Mouse (Mus musculus) spleen, postnatal 36 days (tissue): Measurements from ENCODE around the gene Spata17.
"Not testable (repeated sequence)": the region's sequence is repeated elsewhere in the genome, so short reads cannot be mapped to it uniquely, and the experiment has no call there.

ENCODE experiments used
- DNase-seq, 2 experiments: peaks; one replicate each; pipeline ENCODE4 v3.0.0; 2022; ENCODE audit warnings: low spot score in 2 of 2, mixed read lengths in 1 of 2

Gene Spata17

DNA sequence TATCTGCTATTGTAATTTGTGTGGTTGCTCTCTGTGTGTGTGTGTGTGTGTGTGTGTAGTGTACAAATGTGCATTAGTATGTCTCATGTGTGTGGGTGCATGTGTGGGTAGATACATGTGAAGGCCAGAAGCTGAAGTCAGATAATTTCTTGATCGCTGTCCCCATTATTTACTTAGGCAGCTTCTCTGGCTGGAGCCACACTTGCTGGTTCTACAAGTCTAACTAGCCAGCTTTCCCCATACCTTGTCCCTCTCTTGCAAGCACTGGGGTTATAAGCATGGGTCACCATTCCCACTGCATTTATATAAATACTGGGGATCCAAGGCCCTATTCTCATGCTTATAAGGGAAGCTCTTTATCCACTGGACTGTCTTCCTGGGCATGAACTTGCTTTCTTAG is 39.3 kb downstream of the Spata17 start:
- DNase-seq, result no peak

DNA sequence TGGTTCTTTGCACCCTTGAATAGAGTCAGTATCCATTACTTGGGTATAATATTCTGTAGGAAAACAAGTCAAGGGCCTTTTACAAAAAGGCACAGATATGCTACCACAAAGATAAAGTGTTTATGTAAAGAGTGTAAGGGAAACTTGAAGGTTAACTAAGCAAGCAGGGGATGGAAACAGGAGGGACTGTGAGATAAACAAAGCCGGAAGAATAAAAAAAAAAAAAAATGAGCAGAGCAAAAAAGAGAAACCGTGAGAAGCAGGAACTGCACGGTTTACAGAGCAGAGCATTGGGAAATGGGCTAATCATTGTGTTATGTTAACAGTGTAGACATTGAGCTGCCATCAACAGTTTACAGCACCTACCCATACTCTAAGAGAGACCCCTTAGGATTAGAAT is 44.9 kb downstream of the Spata17 start:
- no peak for DNase-seq

DNA sequence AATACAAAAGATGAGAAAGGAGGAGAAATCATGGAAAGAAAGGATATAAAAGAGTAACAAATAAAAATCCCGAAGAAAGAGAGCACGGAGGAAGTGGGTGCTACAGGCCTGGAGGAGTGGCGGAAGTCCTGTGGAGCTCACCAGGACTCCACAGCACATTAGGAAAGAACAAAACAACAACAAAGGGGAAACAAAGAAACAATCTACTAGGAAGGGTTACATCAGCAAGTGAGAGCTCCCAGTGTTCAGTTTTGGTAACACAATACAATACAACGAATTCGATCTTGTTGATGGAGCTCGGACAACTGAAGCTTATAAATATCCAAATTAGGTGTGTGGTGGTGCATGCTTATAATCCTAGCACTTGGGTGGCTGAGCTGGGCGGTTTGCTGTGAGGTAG is 45.6 kb downstream of the Spata17 start:
- no peak for DNase-seq

DNA sequence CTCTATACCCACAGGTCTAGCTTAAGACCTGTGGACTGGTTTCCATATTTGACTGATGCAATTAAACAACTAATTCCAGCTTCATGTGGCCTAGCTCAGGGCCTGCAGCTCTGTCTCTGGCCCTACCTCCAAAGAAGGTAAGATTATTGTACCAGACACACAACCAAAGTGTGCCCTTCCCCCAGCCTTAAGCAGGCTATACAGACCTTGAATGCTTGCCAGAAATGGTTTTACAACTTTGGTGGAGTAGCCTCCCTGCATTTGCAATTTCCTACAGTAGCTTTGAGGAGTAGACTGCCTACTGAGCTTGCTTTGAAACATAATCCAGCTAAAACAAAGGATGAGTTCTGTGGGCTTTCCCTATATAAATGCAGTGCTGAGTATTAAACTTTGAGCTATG is 51.7 kb downstream of the Spata17 start:
- no peak for DNase-seq

DNA sequence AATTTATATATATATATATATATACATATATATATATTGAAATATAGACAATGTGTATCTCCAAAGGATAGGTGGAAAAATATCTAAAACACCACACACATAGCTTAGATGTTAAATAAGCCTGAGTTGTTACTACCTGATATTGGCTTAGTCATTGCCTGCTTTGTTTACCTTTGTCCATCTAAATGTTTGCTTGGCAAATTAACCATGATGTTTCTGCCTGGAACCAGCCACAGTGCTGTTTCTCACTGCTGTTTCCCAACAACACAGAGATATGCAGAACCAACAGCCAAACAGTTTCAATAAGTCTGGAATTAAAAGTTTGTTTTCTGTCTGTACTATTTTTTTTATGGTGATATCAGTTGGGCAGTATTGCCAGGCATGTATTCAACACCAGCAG is 59.6 kb downstream of the Spata17 start:
- DNase-seq, result no peak

DNA sequence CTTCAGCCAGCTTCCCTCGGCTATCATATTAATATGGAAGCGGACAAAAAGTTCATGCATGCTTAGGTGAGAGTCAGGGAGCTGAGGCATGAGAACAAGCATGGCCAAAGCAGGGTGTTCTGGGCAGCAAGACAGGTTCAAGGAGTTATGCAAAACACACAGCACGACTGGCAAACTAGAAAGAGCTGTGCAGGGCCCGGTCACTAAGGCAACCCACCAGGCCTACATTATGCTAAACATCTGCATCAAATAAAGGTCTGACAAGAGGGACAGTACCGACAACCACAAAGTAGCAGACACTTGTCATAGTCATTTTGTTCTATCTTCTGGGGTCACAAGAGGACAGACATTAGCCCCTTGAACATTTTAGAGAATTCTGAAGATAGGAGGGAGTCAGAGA is 61.6 kb downstream of the Spata17 start:
- DNase-seq, result no peak

DNA sequence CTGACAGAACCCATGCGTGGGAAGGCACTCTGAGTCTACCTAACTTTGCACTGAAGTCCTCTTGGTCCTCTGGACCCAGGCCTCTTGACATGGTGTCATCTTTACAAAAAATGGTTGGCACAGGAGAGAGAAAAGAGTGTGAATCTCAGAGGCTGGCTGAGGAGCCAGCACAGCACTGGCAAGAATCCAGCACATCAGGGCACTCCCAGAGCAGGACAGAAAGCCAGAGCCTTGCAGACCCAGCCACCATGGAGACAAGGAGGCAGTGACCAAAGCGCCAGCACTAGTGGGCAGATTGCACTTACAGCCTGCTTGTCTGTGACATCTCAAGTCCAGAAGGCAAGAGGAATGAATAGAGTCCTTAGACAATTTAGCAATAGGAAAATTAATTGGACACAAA is 62.7 kb downstream of the Spata17 start:
- no peak for DNase-seq

DNA sequence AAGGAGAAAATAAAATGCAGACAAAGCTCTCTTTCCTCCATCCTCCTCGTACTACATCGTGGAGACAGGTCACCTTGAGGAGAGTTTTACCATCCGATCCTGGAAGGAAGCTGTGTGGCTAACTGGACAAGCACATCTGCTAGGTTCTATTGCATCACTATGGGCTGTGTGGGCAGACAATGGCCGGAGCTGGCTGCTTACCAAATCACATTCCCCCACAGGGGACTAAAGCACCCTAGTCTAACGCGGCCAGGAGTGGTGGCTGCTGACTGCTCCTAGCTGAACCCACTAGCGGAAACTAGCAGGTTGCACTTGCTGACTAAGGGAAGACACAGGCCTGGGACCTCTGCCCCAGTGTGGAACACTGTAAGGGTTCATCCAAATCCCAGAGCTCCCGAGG is 72.3 kb downstream of the Spata17 start:
- no peak for DNase-seq

DNA sequence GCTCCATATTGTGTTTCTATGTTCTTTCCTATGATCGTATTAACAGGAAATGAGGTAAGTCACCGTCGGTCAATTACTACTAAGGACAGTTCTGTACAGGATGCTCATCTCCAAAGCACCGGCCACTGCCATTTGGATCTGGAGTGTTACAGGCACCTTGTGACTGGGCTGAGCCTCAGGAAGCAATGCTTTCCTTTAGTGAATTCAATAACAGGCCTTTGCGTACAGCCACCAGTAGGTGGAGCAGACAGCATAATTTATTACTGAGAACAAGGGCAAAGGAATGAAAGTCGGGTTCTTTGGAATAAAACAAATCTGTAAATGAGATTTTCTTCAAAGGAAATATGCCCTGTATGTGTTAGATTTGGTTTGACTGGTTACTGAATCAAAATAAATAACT is 77.8 kb downstream of the Spata17 start:
- DNase-seq, result no peak

DNA sequence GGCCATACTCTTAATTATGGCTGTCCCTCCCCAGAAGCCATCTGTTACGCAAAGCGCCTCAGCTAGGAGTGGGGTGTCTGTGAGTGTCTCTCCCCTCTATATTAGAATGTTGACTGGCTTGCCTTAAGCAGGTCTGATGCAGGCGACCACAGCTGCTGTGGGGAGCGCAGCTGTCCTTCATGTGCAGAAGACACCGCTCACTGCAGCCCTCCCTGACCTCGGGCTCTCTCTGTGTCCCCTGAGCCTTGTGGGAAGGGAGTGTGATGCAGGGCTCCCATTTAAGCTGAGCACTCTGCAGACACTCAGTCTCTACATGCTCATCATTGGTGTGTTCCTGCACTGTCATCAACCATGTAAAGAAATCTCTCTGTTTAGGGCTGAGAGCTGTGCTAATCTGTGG is 79.4 kb downstream of the Spata17 start:
- DNase-seq, result no peak

DNA sequence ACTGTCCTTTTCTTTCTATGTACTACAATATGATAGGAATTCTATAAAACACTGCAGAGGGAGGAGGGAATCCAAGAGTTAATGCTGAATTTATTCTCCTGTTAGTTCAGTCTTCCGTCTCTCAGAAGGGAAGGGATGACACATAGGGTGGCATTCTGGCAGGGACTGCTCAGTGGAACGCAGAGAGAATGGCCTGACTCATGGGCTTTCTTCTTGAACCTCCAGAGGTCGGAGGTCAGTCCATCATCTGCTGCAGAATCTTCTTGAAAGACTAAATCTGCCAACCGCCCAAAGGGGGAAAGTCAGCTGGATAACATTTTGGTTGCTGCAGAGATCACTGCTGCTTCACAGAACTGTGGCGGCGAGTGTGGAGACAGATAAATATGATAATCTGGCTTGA is 81.4 kb downstream of the Spata17 start:
- no peak for DNase-seq

DNA sequence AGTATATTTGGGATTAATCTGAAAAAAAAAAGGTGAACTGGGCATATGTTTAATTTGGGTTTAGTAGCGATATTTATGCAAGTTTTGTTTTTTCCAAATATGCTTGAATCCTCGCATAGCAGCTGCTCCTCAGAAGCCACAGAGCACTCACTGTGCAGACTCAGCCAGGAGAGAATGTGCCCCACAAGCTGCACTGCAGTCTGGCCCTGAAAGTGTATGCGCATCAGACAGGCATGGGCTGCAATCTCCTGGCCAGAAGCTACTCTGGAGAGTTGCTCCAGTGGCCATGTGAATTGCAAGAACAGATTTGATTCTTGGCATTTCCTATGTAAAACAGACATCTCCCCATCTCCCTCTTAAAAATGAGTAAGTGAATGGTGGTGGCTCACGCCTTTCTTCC is 82.9 kb downstream of the Spata17 start:
- DNase-seq, result no peak

DNA sequence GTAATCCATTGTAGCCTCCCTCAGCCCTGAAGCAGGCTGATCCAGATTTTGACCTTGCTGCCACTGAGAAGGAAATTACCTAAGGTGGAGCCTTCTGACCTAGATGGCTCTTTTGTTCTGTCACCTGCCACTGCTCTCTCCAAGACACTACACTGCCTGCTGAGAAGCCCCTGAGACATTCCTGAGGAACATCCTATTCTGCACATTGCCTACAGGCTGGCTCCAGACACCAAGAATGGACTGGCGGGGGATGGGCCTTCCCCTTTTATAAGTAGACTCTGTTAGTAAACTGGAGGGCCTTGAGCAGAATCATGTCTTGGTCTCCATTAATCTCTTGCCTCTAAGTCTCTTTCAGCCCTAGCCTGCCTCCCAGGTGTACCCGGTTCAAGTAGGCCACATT is 87.7 kb downstream of the Spata17 start:
- DNase-seq, result not testable (repeated sequence)

DNA sequence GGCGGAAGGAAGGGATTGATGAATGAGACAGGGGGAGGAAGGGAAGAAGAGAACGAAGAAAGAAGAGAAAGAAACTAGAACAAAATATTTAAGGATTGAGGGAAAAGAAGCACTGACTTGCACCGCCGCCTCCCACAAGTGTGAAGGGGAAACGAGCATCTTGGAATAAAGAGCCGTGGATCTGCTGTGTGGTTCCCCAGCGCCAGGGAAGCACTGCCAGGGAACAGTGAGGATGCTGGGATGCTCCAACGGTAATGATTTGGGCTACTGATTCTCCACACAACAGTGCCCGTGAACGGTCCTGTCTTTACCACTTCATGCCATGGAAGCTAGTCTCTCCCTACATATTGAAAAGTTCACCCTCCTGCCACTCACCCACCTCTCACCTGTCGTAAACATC is 89.5 kb downstream of the Spata17 start:
- DNase-seq, result no peak

DNA sequence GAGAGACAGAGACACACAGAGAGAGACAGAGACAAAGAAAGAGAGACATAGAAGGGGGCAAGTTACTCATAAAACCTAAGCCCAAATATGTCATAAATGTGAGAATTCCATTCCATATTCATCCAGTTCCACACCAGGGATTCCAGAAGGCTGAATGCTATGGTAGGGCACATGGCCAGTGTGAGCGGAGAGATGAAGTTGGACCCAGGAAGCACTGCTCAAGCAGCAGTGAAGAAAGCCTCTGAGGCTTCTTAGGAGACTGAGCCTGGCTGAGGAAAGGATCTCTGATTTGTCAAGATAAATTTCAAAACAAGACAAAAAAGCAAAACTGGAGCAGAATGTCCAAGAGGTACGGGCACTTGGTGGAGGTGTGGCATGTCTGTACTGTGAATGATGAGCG is 90.3 kb downstream of the Spata17 start:
- DNase-seq, result no peak

DNA sequence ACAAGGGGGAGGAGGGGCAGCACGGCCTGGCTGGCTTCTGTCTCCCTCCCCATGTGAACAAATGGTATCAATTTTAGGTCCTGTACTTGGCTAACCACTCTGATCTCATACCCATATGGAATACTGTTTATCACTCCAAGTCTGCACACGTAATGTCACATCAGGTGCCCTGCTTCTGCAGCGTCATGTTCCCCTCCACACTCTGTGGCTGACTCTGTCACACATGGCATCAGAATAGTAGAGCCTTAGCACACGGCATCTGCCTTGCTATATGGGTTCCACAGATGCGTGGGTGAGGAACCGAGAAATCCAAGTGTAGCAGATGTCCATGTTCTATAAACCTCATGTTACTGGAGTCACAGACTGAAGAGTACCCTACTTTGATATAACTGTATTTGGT is 96.0 kb downstream of the Spata17 start:
- no peak for DNase-seq

DNA sequence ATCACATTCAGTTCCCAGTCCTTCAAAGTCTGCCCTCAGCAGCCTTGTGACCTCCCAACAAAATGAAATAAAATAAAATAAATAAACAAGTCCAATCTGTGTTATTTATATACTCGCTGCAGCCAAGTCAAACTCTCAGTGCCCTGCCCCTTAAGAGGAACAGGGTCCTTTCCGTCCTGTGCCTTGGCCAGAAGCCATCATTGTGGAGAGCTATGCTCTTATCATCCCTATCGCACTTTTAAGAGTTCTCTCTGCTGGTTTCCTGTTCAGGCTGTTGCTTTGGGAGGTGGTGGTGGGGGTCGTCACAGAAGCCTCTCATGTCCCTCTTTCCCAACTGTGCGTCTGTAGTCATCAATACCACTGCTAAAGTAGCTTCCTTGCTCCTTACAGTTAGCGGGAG is 97.2 kb downstream of the Spata17 start:
- no peak for DNase-seq

DNA sequence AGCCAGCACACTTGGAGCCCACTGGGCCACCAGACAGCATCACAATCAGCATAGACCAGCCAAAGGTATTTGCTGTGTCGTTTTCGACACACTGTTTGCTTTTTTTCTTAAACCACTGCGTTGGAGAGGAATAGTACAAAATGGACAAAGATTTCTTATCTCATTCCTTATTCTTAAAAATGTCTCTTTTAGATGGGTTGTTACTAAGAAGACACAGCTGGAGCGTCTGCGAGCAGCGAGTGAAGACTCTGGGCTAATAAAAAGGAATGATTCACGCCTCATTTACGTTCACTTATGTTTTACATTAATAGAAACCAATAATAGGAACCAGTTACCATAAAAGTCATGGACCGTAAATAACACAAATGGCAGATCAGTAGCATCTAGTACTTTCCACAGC is 101.5 kb downstream of the Spata17 start:
- DNase-seq, result no peak

DNA sequence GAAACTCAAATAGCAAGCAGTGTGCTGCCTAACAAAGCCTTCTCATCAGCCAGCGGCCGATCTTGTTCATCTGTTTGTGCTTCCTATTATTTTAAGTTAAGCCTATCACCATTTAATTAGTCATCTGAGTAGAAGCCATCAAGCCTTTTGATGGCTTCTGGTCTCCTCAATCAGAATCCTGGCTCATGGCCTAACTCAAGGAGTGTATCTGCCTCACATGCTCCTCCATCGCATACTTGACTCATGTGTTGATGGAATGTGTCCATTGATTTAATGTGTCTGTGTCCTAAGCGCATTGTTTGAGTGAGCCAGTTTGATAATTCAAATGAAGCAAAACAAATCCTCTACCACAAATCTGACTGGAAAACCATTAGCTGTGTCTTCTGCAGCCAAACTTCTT is 113.1 kb downstream of the Spata17 start:
- no peak for DNase-seq

DNA sequence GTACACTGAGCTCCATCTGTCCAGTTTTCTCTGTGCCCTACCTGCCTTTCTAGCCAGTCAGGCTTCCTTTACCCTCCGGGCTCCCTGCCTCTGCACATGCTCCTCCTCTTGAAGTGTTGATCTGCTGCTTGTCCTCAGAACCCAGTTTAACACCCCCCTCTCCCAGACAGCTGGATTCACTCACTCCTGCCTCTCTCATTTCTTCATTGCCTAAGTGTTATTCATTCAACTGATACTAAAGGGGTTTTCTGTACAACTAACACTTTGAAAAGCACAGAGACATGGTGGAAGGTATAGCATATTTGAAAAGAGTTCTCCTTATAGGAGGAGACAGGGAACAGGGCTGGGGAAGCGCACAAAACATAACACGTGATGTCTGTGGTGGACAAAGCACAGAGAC is 114.1 kb downstream of the Spata17 start:
- no peak for DNase-seq

DNA sequence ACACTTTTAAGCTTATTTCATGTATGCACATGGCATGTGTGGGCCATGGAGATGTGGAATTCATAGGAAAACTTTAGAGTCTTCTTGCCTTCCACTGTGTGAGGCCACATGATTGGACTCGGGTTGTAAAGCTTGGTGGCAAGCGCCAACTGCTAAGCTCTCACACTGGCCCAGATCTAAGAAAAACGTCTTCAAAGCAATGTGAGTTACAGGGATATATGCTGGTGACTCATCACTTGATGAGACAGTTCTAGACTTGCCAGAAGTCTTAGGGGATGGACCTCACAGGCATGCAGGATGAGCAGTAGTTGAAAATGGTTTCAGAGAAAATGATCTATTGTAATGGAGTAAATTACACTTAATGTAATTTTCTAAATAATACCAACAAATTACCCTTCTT is 114.6 kb downstream of the Spata17 start:
- no peak for DNase-seq

DNA sequence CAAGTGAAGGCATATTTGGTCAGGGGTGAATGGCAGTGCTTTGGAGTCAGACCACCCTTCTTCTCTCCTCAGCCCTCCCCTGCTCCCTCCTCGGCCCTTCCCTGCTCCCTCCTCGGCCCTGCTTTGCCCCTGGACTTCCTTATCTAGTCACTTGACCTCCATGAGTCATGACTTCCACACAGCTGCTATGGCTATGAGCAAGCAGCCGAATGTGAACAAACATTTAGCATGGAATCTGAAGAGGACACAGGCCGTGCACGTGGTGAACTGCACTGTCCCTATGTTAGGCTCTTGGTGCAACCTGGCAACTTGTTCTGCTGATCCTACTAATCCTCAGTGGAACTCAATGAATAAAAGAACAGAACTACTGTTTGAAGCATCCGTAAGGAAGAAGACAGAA is 117.0 kb downstream of the Spata17 start:
- DNase-seq, result no peak

DNA sequence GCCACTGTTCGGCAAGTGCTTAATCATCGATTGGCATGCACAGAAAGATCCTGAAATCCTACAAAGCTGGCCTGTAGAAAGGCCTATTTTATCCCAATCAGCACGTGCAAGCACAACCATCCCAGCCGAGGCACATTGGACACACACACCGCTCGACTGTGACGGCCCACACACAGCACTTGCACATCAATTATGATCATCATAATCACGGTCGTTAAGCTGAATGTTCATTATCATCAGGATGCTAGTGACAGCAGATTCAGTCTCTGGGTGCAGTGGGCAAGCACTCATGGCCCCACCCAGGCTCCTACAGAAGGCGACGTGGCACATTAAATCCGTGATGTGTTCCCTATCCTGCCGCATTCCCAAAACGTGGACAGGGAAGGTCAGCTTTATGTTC is 122.7 kb downstream of the Spata17 start:
- no peak for DNase-seq

DNA sequence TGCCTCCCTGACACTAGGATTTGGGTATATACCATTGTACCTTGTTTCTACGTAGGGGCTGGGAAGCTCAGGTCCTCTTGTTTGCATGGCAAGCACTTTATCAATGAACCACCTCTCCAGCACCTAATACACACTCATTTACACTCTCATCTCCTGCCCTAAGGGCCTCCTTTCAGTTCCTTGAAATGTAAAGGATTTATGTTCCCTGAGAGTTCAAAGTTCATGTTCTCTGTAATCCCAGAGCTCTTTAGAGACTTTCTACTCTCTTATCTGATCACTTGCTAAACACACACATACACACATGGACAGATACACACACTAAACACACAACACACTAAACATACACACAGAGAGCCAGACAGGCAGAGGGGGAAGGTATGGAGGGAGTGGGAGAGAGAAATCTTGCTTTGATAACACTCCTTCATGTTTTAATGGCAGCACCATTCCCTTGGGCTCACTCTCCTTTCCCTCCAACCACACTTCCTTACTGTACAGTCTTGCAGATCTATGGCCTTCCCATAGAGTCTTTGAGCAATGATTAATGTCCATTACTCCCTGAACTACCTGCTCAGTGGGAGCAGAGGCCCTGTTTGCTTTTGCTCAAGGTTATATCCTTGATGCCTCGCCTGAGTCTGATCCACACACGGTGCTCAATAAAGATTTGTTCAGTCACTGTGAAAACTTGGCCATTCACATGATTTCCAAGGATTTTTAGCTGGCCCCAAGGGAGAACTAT is 126.4 kb downstream of the Spata17 start:
- DNase-seq, result no peak
